Mouse (Mus musculus) myocyte (in vitro differentiated cells): ENCODE measurements at regions not wholly inside any gene's neighbourhood (a gene's known extent, or its start where the extent isn't known, plus 50 kb on each side); places are given as distances from the start of the nearest gene placed in this dataset.

Source experiments
- POLR2A ChIP-seq: IDR thresholded peaks from one replicate; pipeline ENCODE4 v1.6.1; 2011; ENCODE audit warnings: low read depth, mild to moderate bottlenecking, control low read depth, moderate library complexity; ENCODE audit not compliant: insufficient read length
- USF1 ChIP-seq: IDR thresholded peaks from one replicate; pipeline ENCODE4 v1.6.1; 2011; ENCODE audit warnings: low read depth, mild to moderate bottlenecking, control low read depth, moderate library complexity

DNA sequence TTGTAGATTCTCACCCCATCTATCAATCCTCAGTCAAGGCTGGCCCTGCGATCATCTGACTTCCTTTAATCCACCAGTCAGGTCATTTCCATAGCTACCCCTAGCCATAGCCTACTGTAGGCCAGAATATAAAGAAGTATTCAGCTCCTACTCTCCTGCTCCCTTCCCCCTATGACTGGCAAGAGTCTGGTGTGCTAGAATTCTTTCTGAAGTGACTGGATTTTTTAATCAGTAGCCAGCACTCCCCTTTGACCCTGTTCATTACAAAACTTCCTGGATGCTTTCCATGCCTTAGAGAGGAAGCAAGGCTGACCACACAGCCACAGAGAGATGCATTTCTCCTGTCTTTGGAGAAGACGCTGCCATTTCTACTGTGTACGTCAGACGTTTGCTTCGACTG, 66.5 kb downstream of the Bbs10 start:
- TF ChIP-seq USF1 (no peak), POLR2A (no peak)
